Mouse (Mus musculus) ES-Bruce4 (cell line): ENCODE data around the gene Tchh.

Source experiments
- CTCF ChIP-seq: IDR thresholded peaks from one replicate; pipeline ENCODE4 v1.8.1; 2011; ENCODE audit warnings: low read depth, low read length
- EP300 ChIP-seq: IDR thresholded peaks from 2 replicates; pipeline ENCODE4 v1.6.1; 2011; ENCODE audit warnings: low read depth, low read length; ENCODE audit not compliant: insufficient read depth

DNA sequence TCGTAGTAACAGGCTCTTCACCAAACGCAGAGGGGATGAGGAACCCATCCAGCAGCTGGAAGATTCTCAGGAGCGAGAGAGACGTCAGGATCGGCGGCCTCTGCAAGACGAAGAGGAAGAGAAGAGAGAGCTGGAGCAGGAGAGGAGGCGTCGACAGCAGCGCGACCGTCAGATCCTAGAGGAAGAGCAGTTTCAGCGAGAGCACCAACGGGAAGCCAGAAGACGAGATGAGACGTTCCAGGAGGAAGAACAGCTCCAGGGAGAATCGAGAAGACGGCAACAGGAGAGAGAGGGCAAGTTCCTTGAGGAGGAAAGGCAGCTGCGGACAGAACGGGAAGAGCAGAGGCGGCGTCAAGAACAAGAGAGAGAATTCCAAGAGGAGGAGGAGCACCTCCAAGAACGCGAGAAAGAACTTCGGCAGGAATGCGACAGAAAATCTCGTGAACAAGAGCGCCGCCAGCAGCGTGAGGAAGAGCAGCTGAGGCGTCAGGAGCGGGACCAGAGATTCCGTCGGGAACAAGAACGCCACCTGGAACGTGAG lies 3.1 kb downstream of the Tchh start:
- TF ChIP-seq EP300 (no peak), CTCF (no peak)
